Mouse (Mus musculus) heart, postnatal 14 days (tissue): ENCODE results near the gene Def8. TPM values are rescaled to one million over a fixed set of nuclear protein-coding genes. Genes with fewer than 3 reads are reported as not detected.
A peak's percentile ranks its signal among the peaks of the same experiment; 100 is the strongest.
"Not testable (repeated sequence)": the region's sequence is repeated elsewhere in the genome, so short reads cannot be mapped to it uniquely, and the experiment has no call there.

Experiments used
- DNase-seq, 2 experiments: peaks; one replicate each; pipeline ENCODE4 v3.0.0; 2021 to 2022
- intact Hi-C: fragments of 180-260 bp; cut with DNase I; formaldehyde crosslinking; loops from one replicate; pipeline ENCODE4 v1.15.1; 2025
- total RNA-seq, 2 experiments: library from RNA; stranded (reverse); gene quantifications; 2 replicates each; pipeline ENCODE4 v1.2.3; 2021

Def8 gene
- total RNA-seq, 2 experiments from 2014 or later, result 45.8 to 50.8 TPM

GRCm38 (mm10) chr8:123411781-123412327 lies 11.5 kb upstream of the Def8 start:
- intact Hi-C loops, result no loop called here
- no peak for DNase-seq

- intact Hi-C loops, result no loop called here
- DNase-seq, result no peak
Measured at GRCm38 (mm10) chr8:123412560-123413170, 10.7 kb upstream of the Def8 start.

DNA sequence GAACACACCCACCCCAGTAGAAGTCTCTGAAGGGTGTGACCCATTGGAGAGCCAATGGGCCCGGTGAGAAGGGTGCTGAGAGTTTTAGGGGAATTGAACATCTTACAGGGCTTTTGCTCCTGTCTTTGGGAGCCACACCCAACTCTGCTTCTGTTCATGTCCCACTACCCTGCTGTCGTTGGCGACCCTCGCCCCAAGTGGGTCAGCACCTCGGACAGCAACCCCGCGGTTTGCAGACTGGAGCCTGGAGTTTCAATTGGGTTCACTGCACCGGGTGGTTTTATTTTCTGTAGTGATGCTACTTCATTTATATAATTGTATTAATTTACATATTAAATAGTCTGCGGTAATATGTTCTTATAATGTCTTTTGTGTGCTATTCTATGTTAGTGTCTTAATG lies 9.1 kb upstream of the Def8 start:
- intact Hi-C loops, result no loop called here
- no peak for DNase-seq

- DNase-seq, intact Hi-C loops: not testable (repeated sequence)
Measured at GRCm38 (mm10) chr8:123414997-123415696, 8.2 kb upstream of the Def8 start.

- no peak for DNase-seq
- intact Hi-C loops, result no loop called here
Measured at GRCm38 (mm10) chr8:123415967-123416943, 7.1 kb upstream of the Def8 start.

GRCm38 (mm10) chr8:123416944-123417555 lies 6.3 kb upstream of the Def8 start:
- no peak for DNase-seq
- intact Hi-C loops, result no loop called here

DNA sequence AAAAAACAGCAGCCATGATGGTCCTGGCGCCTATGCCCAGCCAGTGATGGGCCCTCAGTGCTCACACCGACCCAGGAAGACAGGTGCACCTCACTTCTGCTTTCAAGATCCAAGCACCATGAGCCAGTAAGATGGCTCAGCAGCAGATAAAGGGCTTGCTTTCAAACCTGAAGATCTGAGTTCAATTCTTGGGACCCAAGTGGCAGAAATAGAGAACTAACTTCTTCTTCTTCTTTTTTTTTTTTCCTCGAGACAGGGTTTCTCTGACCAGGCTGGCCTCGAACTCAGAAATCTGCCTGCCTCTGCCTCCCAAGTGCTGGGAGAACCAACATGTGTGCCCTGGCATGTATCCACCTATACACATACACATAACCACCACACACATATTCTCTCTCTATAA lies 3.6 kb upstream of the Def8 start:
- DNase-seq, result no peak
- intact Hi-C loops, result loop anchor here (5.0 kb wide), 2 partner anchors 32 to 97 kb away; no protein-coding TSS in a partner anchor

- intact Hi-C loops, result loop anchor here (5.0 kb wide), 2 partner anchors 33 to 98 kb away; no protein-coding TSS in a partner anchor
Measured at GRCm38 (mm10) chr8:123420525-123421281, 2.6 kb upstream of the Def8 start.

GRCm38 (mm10) chr8:123421325-123421724 lies 2.0 kb upstream of the Def8 start:
- intact Hi-C loops, result loop anchor here (5.0 kb wide), 2 partner anchors 34 to 99 kb away; no protein-coding TSS in a partner anchor
- DNase-seq, result no peak

More at GRCm38 (mm10) chr8:123420525-123421281, 2.6 kb upstream of the Def8 start:
- no peak for DNase-seq

DNA sequence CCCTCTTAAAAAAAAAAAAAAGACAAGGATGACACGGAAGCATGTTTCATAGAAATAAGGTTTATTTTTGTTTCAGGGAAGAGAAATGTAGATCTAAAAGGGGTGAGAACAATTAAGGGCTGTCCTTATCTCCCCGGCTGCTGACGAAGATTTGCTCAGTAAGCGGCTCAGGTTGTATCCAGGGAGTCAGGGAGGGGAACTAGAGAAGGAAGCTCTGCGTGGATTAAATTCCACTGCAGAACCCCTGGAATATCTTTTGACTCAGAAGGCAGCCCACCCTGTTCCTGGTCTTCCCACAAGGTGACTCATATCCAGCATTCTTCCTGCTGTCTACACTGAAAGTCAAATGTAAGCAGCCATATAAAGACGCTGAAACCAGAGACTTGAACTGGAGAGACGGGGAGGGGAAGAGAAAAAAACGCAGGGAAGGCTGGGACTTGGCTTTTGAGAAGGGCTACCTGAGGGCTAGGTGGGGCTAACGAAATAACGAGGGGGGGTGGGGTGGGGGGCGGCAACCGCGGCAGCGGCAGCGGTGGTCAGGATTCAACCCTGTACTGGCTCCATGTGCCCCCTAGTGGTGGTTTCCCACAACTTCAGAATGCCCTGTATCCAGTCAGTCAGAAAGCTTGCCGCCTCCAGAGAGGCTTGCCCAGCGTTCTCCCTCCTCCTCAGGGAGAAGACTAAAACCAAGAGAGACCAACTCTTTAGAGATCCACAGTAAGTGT lies 1.1 kb upstream of the Def8 start:
- peak; percentile 63 to 79 for DNase-seq
- intact Hi-C loops, result loop anchor here (5.0 kb wide), 2 partner anchors 35 to 100 kb away; no protein-coding TSS in a partner anchor

GRCm38 (mm10) chr8:123422781-123423159 lies 557 bp upstream of the Def8 start:
- DNase-seq, result no peak
- intact Hi-C loops, result loop anchor here (5.0 kb wide), 2 partner anchors 35 to 100 kb away; no protein-coding TSS in a partner anchor

DNA sequence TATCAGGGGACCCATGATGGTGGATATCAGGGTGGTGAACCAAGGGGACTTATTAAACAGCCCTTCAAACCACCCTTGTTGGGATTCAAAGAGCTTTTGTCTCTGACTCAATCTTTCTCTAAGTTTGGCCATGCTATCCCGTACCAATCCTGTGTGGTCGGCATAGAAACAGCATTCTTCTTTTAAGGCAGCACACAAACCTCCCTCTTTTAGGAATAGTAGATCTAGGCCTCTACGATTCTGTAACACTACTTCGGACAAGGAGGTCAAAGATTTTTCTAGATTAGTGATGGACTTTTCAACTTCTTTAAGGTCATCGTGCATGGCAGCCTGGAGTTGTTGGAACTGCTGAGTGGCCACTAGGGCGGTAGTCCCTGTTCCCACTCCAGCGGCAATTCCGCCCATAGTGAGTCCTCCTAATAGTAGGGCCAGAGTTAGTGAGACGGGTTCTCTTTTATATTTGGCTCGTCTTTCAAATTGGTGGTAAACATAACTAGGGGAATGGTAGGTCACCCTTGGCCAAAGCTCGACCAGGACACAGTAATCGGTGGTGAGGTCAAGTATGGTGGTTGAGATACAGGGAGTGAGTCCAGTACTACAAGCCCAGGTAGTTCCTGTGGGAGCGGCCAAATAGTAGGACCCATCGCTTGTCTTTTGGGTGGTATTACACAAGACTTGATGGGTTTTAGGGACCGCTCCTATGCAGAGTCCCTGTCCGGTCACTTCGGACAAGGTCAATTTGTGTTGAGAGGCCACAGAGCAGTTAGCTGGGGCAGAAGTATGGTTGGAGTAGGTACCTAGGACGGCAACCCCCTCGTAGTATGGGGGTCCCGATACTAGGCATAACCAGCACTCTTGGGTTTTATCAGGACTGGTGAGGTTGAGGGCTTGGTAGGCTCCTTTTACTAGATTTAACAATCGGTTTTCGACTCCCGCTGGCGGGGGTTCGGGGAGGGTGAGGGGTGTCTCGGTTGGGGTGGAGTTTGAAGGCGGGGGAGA lies 3.5 kb downstream of the Def8 start:
- intact Hi-C loops, result no loop called here
- no peak for DNase-seq

- intact Hi-C loops, result no loop called here
Measured at GRCm38 (mm10) chr8:123427639-123428275, 4.4 kb downstream of the Def8 start.

GRCm38 (mm10) chr8:123428343-123428893 lies 5.1 kb downstream of the Def8 start:
- no peak for DNase-seq
- intact Hi-C loops, result no loop called here

More at GRCm38 (mm10) chr8:123427639-123428275, 4.4 kb downstream of the Def8 start:
- no peak for DNase-seq

DNA sequence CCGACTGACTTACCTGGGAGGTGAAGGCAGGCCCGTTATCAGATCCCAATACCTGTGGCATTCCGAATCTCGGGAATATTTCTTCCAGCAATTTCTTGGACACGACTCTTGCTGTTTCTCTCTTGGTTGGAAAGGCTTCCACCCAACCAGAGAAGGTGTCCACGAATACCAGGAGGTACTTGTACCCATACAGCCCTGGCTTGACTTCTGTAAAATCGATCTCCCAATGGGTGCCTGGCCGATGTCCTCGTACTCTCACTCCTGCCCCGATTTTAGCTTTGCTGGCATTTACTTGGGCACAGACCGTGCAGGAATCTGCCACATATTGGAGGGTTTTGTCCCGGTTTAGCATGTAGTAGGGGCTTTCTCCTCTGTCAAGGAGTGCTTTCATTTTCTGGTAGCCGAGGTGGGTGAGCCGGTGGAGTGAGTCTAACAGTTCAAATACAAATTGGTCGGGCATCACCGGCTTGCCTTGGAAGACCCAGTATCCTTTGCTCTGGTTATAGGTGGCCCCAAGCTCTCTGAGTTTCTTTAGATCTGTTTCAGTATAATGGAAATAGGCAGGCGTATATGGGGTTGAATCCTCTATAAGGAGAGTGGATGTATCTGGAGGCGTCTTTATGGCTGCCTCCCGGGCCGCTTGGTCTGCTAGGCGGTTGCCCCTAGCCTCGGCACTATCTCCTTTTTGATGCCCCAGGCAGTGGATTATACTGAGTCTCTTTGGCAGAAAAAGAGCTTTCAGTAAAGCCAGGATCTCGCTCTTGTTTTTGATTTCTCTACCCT lies 5.8 kb downstream of the Def8 start:
- DNase-seq, result no peak
- intact Hi-C loops, result no loop called here

GRCm38 (mm10) chr8:123429722-123430013 lies 6.3 kb downstream of the Def8 start:
- DNase-seq, intact Hi-C loops: not testable (repeated sequence)
